Mouse (Mus musculus) liver, embryonic 13.5 days (tissue): ENCODE data around the gene Gm47995. TPM values are rescaled to one million over a fixed set of nuclear protein-coding genes. Genes with fewer than 3 reads are reported as not detected.
"Not testable (repeated sequence)": the region's sequence is repeated elsewhere in the genome, so short reads cannot be mapped to it uniquely, and the experiment has no call there.

Experiments
- ATAC-seq: fragments of 200-750 bp; cut with Nextera tagmentation; 2 replicates; pipeline ENCODE4 v1.8.0; 2017; ENCODE audit warnings: low read depth, mild to moderate bottlenecking, moderate number of reproducible peaks, moderate library complexity
- DNase-seq: peaks from one replicate; pipeline ENCODE4 v3.0.0; 2022
- H3K27ac ChIP-seq: fragments of 300-500 bp; sonication (generic); 2 replicates; pipeline ENCODE4 v1.5.1; 2015; ENCODE audit warnings: moderate library complexity, mild to moderate bottlenecking, inconsistent platforms
- H3K27me3 ChIP-seq: fragments of 300-500 bp; sonication (generic); 2 replicates; pipeline ENCODE4 v1.6.1; 2015; ENCODE audit warnings: mild to moderate bottlenecking, inconsistent platforms
- H3K36me3 ChIP-seq: fragments of 300-500 bp; sonication (generic); 2 replicates; pipeline ENCODE4 v1.6.1; 2015; ENCODE audit warnings: mild to moderate bottlenecking, inconsistent platforms
- H3K4me1 ChIP-seq: fragments of 300-500 bp; sonication (generic); replicated peaks from 2 replicates; pipeline ENCODE4 v1.6.1; 2015; ENCODE audit warnings: inconsistent platforms
- H3K4me2 ChIP-seq: fragments of 300-500 bp; sonication (generic); 2 replicates; pipeline ENCODE4 v1.6.1; 2015; ENCODE audit warnings: inconsistent platforms, mild to moderate bottlenecking, moderate library complexity
- H3K4me3 ChIP-seq: fragments of 300-500 bp; sonication (generic); replicated peaks from 2 replicates; pipeline ENCODE4 v1.5.1; 2015; ENCODE audit warnings: mild to moderate bottlenecking, inconsistent platforms
- H3K9ac ChIP-seq: fragments of 300-500 bp; sonication (generic); 2 replicates; pipeline ENCODE4 v1.6.1; 2015; ENCODE audit warnings: mild to moderate bottlenecking, inconsistent platforms
- H3K9me3 ChIP-seq: fragments of 300-500 bp; sonication (generic); replicated peaks from 2 replicates; pipeline ENCODE4 v1.6.1; 2016; ENCODE audit warnings: inconsistent platforms
- WGBS: fragments of 180-500 bp; shearing (Covaris S2); methylation state at CpG from one replicate; pipeline ENCODE4 v1.1.7; 2015; ENCODE audit not compliant: insufficient replicate concordance; 5-methylcytosine and 5-hydroxymethylcytosine counted together
- polyA plus RNA-seq: library from polyadenylated mRNA; unstranded; fragments of >200 nt; fragmentation: Nextera tagmentation; extraction: Ambion mirVana; gene quantifications from 2 replicates; pipeline ENCODE4 v1.2.1, GENCODE M21; 2015

Gene Gm47995
- polyA plus RNA-seq, 1 experiment from 2014 or later, result 0.68 TPM

- Histone ChIP-seq H3K36me3 (no peaks in the 10 kb centered on the region), H3K27me3 (no peaks in the 10 kb centered on the region), H3K4me3 (no peak overlapping the region), H3K27ac (no peak overlapping the region), H3K4me2 (no peak overlapping the region), H3K4me1 (peaks cover 22% of the 10 kb centered on the region), H3K9ac (no peak overlapping the region), H3K9me3 (no peaks in the 10 kb centered on the region)
- ATAC-seq (no peak), DNase-seq (no peak)
- WGBS, result 78% methylated on average over 4 of the region's 4 CpGs
These were observed 9.8 kb upstream of the Gm47995 start for GRCm38 (mm10) chr1:151188469-151188868.

GRCm38 (mm10) chr1:151192075-151192474 lies 6.2 kb upstream of the Gm47995 start, which contains the start of gene Gm8947:
TSS of gene Gm8947 (plus strand) at chr1:151192376.
- peaks cover 18% of the 10 kb centered on the region for H3K4me1 ChIP-seq
- WGBS, result no CpG with 5 or more reads among the region's 7 CpGs
- not testable (repeated sequence) for H3K4me3 ChIP-seq, H3K27me3 ChIP-seq, H3K36me3 ChIP-seq, H3K9me3 ChIP-seq, H3K4me2 ChIP-seq, DNase-seq, H3K27ac ChIP-seq, H3K9ac ChIP-seq
- ATAC-seq, result peak; percentile 76

GRCm38 (mm10) chr1:151192739-151193138 lies 5.5 kb upstream of the Gm47995 start:
- not testable (repeated sequence) for H3K4me3 ChIP-seq, DNase-seq, H3K4me2 ChIP-seq, H3K36me3 ChIP-seq, H3K9ac ChIP-seq, H3K9me3 ChIP-seq, ATAC-seq, H3K27ac ChIP-seq, H3K27me3 ChIP-seq
- peaks cover 18% of the 10 kb centered on the region for H3K4me1 ChIP-seq
- WGBS, result 87% methylated on average over 15 of the region's 15 CpGs

- not testable (repeated sequence) for H3K4me3 ChIP-seq, H3K9me3 ChIP-seq, ATAC-seq, H3K4me2 ChIP-seq, H3K27ac ChIP-seq, H3K27me3 ChIP-seq, H3K36me3 ChIP-seq, DNase-seq, H3K9ac ChIP-seq
- peaks cover 23% of the 10 kb centered on the region for H3K4me1 ChIP-seq
- WGBS, result 74% methylated on average over 4 of the region's 4 CpGs
These were observed 2.3 kb upstream of the Gm47995 start for GRCm38 (mm10) chr1:151195986-151196385.

- not testable (repeated sequence) for H3K36me3 ChIP-seq, H3K27ac ChIP-seq, H3K4me2 ChIP-seq, ATAC-seq, H3K9me3 ChIP-seq, H3K9ac ChIP-seq, H3K4me3 ChIP-seq, H3K27me3 ChIP-seq, DNase-seq
- 55% methylated on average over 3 of the region's 3 CpGs for WGBS
- H3K4me1 ChIP-seq, result peaks cover 21% of the 10 kb centered on the region
These were observed 1.6 kb upstream of the Gm47995 start for GRCm38 (mm10) chr1:151196690-151197089.

GRCm38 (mm10) chr1:151200620-151201019 lies 2.4 kb downstream of the Gm47995 start:
- not testable (repeated sequence) for H3K4me2 ChIP-seq, H3K27ac ChIP-seq, H3K27me3 ChIP-seq, H3K36me3 ChIP-seq, H3K9ac ChIP-seq, H3K4me3 ChIP-seq, ATAC-seq, H3K9me3 ChIP-seq, DNase-seq
- H3K4me1 ChIP-seq, result peaks cover 17% of the 10 kb centered on the region

- not testable (repeated sequence) for H3K36me3 ChIP-seq, DNase-seq, H3K27me3 ChIP-seq, H3K4me3 ChIP-seq, H3K9ac ChIP-seq, H3K4me2 ChIP-seq, H3K9me3 ChIP-seq, H3K27ac ChIP-seq, H3K4me1 ChIP-seq
- ATAC-seq, result peak; percentile 70
- 41% methylated on average over 3 of the region's 5 CpGs for WGBS
These were observed 4.5 kb downstream of the Gm47995 start for GRCm38 (mm10) chr1:151202771-151203170.

- WGBS, result no CpG with 5 or more reads among the region's 6 CpGs
These were observed 5.6 kb downstream of the Gm47995 start, which contains the start of gene 3110040M04Rik for GRCm38 (mm10) chr1:151203818-151204217. TSS of gene 3110040M04Rik (plus strand) at chr1:151204121.

GRCm38 (mm10) chr1:151208493-151208892 lies 10.2 kb downstream of the Gm47995 start:
- peaks cover 23% of the 10 kb centered on the region for H3K4me1 ChIP-seq
- H3K4me3 ChIP-seq, DNase-seq, H3K9me3 ChIP-seq, H3K36me3 ChIP-seq, H3K27ac ChIP-seq, H3K27me3 ChIP-seq, H3K9ac ChIP-seq, H3K4me2 ChIP-seq: not testable (repeated sequence)
- 50% methylated on average over 4 of the region's 5 CpGs for WGBS
- ATAC-seq, result peak; percentile 65

More at GRCm38 (mm10) chr1:151203818-151204217, 5.6 kb downstream of the Gm47995 start, which contains the start of gene 3110040M04Rik:
- not testable (repeated sequence) for H3K4me1 ChIP-seq, H3K27me3 ChIP-seq, ATAC-seq, DNase-seq, H3K9me3 ChIP-seq, H3K36me3 ChIP-seq, H3K4me2 ChIP-seq, H3K27ac ChIP-seq, H3K4me3 ChIP-seq, H3K9ac ChIP-seq

GRCm38 (mm10) chr1:151208944-151209343 lies 10.7 kb downstream of the Gm47995 start:
- not testable (repeated sequence) for H3K27me3 ChIP-seq, H3K4me3 ChIP-seq, H3K9me3 ChIP-seq, DNase-seq, H3K4me2 ChIP-seq, H3K9ac ChIP-seq, H3K36me3 ChIP-seq, H3K27ac ChIP-seq
- ATAC-seq, result peak; percentile 52; the same call in 1 of the 2 replicates
- peaks cover 23% of the 10 kb centered on the region for H3K4me1 ChIP-seq

- not testable (repeated sequence) for ATAC-seq, H3K36me3 ChIP-seq, H3K9me3 ChIP-seq, H3K4me3 ChIP-seq, H3K27ac ChIP-seq, H3K9ac ChIP-seq, H3K4me2 ChIP-seq, H3K27me3 ChIP-seq
- H3K4me1 ChIP-seq, result peaks cover 23% of the 10 kb centered on the region
- 52% methylated on average over 4 of the region's 8 CpGs for WGBS
- DNase-seq, result peak; percentile 80
These were observed 11.6 kb downstream of the Gm47995 start, which contains the start of gene Gm47996 for GRCm38 (mm10) chr1:151209824-151210355. TSS of gene Gm47996 (plus strand) at chr1:151210131.

GRCm38 (mm10) chr1:151211666-151212065 lies 13.4 kb downstream of the Gm47995 start:
- not testable (repeated sequence) for H3K27me3 ChIP-seq, H3K27ac ChIP-seq, ATAC-seq, H3K9ac ChIP-seq, H3K4me2 ChIP-seq, H3K9me3 ChIP-seq, DNase-seq, H3K36me3 ChIP-seq, H3K4me3 ChIP-seq
- peaks cover 32% of the 10 kb centered on the region for H3K4me1 ChIP-seq
- 28% methylated on average over 5 of the region's 5 CpGs for WGBS
